Mouse (Mus musculus): ENCODE data around the gene Borcs5.

DNA sequence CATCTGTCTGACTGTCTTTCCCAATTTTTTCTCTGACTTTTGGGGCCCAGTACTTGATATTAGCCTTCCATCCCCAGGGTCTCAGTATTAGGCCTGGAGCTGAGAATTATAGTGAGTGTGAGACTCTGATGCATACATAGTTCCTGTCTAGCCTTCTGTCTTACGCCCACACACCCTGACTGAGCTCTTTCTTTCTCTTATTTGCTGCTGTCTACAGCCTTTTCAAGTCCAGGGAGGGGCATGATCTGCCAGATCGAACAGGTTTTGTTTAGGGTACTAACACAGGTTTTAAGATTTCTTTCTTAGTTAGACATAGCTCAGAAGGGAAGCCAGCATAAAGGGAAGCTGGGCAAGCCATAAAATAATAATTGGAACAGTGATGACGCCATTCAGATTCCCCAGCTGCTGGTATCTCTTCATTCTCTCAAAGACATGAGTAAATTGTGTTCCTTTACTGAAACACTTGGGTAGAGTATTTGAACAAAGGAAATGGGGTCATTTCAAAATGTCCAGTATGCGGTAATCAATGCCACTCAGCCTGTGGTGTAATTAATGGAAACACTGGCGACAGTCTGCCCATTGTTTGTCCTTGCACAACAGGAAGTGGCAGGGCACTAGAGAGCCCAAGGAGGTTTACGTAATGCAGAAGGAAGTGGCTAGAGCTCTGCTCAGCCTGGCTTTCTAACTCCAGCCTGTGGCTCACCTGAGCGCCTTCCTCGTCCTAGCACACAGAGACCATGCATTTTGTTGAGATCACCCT is 61.3 kb downstream of the Borcs5 start:
- TF ChIP-seq CTCF (IDR thresholded peaks at IDR 0.05; ENCODE audit: low read depth), result no peak
- TF ChIP-seq EP300 (IDR thresholded peaks at IDR 0.05; ENCODE audit: low read depth), result no peak
